Mouse (Mus musculus) thymus, adult 18-20 months (tissue): ENCODE measurements around the gene H2-T22.
A peak's percentile ranks its signal among the peaks of the same experiment; 100 is the strongest.

Experiments used
- DNase-seq, 2 experiments: peaks; one replicate each; pipeline ENCODE4 v3.0.0; 2022; ENCODE audit warnings: mixed read lengths in 2 of 2

H2-T22 gene

GRCm38 (mm10) chr17:35997713-35998510 lies 44.6 kb downstream of the H2-T22 start:
- peak in 1 of 2 experiments; percentile 55 for DNase-seq

GRCm38 (mm10) chr17:35996949-35997348 lies 45.6 kb downstream of the H2-T22 start:
- peak; percentile 89 to 96 for DNase-seq

- DNase-seq: no peak
Observed at GRCm38 (mm10) chr17:35994879-35995240, 47.7 kb downstream of the H2-T22 start.

- peak; percentile 70 to 81 for DNase-seq
Observed at GRCm38 (mm10) chr17:35994175-35994878, 48.2 kb downstream of the H2-T22 start.

- peak; percentile 54 to 60 for DNase-seq
Observed at GRCm38 (mm10) chr17:35993675-35994074, 48.9 kb downstream of the H2-T22 start.

GRCm38 (mm10) chr17:35991781-35992180 lies 50.8 kb downstream of the H2-T22 start:
- no peak for DNase-seq
